Mouse (Mus musculus) cerebellum, adult 9-10 months (tissue): Measurements from ENCODE around the gene Ust.

Source experiments
- DNase-seq: peaks from one replicate; pipeline ENCODE4 v3.0.0; 2022

The Ust gene

GRCm38 (mm10) chr10:8171556-8171955 lies 347.1 kb downstream of the Ust start:
- no peak for DNase-seq
